Mouse (Mus musculus) liver (tissue): ENCODE measurements around the gene Prmt1.

Source experiments
- DNase-seq: peaks from one replicate; pipeline ENCODE4 v3.0.0-alpha.2; 2020; ENCODE audit warnings: mixed read lengths

Prmt1 gene

DNA sequence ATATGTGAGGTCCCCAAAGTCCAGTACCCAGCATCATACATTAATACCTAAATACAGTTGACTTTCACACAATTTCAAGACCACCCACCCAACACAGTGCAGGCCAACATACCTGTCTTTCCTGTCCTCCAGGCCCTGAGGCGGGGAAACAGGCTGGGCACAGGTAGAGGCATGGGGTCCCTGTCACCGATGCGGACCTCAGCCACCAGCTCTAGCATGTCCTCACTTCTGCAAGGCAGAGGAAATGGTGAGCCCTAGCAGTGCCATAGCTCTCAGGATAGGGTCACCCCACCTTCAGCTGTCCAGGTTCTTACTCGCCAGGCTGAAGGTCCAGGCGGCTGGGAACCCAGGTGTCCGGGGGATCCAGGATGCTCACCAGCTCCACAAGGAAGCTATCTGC lies 25.6 kb upstream of the Prmt1 start:
- no peak for DNase-seq

GRCm38 (mm10) chr7:45008411-45008810 lies 22.0 kb upstream of the Prmt1 start:
- DNase-seq: no peak

GRCm38 (mm10) chr7:45007846-45008245 lies 21.5 kb upstream of the Prmt1 start:
- no peak for DNase-seq

- DNase-seq: no peak
Observed at GRCm38 (mm10) chr7:45007141-45007540, 20.8 kb upstream of the Prmt1 start.

DNA sequence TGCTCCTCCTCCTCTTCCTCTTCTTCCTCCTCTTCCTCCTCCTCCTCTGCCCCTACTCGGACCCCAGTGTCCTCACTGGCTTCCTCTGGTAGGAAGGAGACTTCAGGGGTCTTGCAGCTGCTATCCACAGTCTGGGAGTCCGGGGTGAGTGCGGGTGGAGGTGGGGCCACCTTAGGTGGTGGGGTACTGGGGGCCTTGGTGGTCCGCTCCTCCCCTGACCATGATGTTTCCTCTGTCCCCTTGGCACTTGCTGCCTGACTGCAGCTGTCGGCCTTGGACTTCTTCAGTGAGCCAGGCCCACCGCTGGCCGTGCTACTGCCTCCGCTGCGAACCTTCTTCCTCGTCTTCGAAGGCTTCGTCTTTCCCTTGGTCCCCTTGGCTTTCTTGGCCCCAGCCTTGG lies 20.1 kb upstream of the Prmt1 start:
- DNase-seq: no peak

- DNase-seq: no peak
Observed at GRCm38 (mm10) chr7:45005321-45005992, 19.1 kb upstream of the Prmt1 start.

- DNase-seq: no peak
Observed at GRCm38 (mm10) chr7:45004546-45004945, 18.2 kb upstream of the Prmt1 start.

GRCm38 (mm10) chr7:45002440-45002839 lies 16.1 kb upstream of the Prmt1 start:
- no peak for DNase-seq

GRCm38 (mm10) chr7:45000539-45001114 lies 14.3 kb upstream of the Prmt1 start:
- DNase-seq: no peak

DNA sequence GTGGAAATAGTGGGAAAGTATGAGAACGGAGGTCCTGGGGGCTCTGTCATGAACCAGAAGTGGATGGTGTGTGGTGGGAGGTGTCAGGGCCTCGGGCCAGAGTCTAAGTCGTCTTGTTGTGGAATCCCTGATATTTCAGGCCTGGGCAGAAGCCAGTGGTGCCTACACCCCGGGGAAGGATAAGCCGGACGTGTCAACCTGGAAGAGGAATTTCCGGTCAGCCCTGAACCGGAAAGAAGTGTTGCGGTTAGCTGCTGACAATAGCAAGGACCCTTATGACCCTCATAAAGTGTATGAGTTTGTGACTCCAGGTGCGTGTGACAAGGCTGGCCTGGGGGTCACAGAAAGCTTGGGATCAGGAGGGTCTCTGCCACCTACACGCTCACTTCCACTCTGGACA lies 13.4 kb upstream of the Prmt1 start:
- DNase-seq: no peak

DNA sequence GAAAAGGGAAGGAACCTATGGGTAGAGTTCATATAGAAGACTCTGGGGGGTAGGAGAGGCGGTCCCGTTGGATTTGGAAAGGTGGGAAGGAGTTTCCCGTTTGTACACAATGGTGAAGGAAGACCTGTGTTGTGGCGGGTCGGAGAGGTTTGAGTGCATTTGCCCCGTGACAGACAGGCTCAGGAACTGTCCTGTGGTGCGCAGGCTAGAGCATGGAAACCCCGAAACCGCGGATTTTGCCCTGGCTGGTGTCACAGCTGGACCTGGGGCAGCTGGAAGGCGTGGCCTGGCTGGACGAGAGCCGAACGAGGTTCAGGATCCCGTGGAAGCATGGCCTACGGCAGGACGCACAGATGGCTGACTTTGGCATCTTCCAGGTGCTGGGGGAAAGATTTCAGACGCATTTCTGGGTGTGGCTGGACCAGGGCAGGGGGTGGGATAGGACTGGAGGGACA lies 12.2 kb upstream of the Prmt1 start, which contains the start of gene Bcl2l12:
Gene Bcl2l12, minus strand, starts transcription at position 212 of the 455 bp plus-strand sequence.
- peak; percentile 73 for DNase-seq

GRCm38 (mm10) chr7:44997940-44998428 lies 11.6 kb upstream of the Prmt1 start:
- DNase-seq: no peak

DNA sequence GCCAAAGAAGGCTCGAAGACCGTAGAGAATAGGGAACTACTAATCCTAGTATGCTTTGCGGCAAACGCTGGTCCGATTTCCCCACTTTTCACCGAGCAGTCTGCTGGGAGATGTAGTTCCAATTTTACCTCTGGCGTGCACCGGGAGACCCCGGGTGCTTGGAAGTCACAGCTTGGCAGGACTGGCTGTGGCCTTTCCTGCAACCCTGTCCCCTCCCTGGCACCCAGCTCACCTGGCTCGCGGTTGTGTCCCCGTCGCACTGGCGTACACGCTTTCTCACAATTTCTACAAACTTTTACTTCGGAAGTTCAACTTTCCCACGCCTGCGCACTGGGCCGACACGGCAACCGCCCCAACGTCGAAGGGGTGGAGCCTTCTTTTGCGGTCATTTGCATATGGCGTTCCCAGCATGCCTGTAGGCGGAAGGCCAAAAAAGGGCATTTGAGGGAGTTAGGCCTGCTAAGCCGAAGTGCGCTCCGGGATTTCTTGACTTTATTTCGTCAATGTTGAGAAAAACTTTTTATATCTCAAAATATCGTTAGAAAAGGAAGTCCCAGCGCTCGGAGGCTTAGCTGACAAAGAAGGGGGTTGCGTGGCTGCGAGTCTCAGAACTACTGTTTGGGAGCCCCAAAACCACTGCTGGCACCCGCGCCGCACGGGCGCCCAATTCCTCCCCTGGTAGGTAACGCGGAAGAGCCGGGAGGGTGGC lies 11.0 kb upstream of the Prmt1 start, which contains the start of gene Irf3:
Gene Irf3, plus strand, starts transcription at position 418 of the 709 bp plus-strand sequence.
- DNase-seq: peak; percentile 96

DNA sequence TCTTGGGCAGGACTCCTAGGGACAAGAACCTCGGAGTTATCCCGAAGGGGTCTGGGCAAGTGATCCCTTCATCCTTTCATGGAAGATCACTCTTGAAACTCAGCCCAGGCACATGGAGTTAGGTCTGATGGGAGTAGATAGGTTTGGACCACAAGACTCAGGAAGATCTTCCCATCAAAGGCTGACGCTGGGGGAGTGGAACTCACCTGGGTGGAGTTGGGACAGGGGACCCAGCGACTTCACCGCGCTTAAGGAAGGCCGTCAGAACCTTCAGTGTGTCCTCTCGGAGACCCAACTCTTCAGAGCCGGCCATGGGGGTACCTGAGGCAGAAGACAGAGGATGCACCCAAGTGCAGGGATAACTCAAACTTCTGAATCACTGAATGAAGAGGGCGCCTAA lies 10.3 kb upstream of the Prmt1 start:
- DNase-seq: no peak

GRCm38 (mm10) chr7:44986879-44987718 lies 731 bp upstream of the Prmt1 start:
- no peak for DNase-seq

DNA sequence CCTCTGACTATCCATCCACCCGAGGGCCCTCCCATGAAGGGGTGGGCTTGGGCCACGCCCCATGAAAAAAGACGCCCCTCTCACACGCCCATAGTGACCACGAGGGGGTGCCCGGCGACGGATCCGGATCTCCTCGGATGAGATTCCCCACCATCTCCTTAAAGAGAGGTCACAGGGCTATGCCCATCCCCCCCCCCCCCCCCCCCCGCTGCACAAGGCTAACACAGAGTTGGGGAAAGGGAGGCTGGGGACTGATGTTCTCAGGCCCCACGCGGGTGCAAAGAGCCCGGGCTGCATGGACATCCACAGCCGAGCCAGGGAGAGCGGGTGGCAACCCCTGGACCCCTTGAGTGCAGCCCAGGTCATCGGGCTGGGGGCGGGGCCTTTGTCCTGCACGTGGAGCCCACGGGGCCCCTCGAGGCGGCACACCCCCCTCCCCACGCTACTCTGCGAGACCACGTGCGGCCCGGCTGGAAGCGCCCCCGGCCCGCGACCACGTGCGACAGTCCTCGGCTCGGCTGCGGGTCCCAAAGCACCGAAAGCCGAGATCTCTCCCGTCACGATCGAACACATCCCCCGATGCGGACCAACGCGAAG lies 675 bp downstream of the Prmt1 start:
- peak; percentile 79 for DNase-seq

DNA sequence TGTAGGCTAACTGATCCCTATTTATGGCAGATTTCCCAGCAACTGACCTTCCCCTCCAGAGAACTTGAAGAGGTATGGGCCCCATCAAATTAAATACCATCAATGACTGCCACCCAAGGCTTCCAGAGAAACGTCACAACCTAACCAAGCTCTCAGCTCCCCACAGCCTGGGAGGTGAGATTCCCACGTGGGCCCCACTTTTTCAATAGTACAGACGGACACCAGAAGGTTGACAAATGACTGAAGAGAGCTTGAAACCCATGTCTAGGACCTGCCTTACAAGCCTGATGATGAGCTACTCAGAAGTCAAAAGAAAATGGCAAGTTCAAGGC lies 1.6 kb downstream of the Prmt1 start:
- DNase-seq: no peak

DNA sequence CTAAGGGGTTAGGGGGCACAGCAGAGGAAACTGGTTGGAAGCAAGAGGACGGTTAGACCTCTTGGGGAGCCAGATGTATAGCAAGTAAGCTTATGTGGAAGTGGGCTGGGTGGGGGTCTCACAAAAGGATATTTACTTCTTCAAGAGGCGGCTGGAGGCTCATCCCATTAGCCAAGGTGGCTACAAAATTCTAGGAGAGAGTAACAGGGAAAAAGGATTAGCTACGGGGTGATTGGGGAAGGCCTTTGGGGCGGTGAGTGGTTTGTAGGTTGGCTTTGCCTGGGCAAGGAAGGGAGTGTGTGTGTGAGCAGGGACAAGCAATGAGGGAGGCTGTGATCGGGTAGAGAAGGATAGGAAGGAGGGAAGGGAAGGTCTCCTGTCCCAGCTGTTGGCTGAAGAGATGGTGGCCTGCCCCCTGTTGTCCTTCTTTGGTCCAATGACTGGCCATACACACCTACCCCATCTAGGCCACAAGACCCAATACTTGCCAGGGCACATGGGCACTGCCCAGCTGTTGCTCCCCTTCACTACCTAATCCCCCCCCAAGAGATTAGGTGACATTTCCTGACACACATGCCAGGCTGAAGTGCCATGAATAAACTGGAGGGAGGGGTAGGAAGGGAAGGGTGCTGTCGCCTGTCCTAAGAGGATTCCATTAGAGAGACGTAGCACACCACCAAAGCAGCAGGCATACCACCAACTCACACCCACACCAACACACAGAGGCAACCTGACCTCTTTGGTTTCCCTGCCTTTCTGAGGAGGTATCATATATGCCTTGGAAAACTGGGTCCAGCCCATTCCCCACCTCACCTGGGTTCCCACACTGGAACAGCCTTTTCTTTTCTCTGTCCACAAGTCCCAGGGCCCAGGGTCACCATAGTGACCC lies 2.2 kb downstream of the Prmt1 start:
- DNase-seq: no peak

DNA sequence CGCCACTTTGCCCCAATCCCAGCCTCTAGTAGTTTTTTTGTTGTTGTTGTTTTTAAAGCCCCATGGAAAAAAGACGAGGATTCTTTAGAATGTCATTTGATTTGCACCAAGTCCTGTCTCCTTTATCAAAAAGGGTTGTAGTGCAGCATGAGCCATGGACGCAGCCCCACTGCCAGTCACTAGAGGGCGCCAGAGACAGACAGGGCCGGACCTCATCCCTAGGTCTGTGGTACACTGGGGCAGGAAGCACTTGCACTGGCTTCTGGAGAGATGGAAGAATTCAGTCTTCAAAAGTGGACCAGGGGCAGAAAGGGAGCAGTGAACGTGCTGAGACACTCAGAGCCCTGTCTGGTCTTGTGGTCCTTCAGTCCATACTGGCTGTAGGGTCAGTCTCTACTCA lies 3.3 kb downstream of the Prmt1 start:
- peak; percentile 87 for DNase-seq

DNA sequence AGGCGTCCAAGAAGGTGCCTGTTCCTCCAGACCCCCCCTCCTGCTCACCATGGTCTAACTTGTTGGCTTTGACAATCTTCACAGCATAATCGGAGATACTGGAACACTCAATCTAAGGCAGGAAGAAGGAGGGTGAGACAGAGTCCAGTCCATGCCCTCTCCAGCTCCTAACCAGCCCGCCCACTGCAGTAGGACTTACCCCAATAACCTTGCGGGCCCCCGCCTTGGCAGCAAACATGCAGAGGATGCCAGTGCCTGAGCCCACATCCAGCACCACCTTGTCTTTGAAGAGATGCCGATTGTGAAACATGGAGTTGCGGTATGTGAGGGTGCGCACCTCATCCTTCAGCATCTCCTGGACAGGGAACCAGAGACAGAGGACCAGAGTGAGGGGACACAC lies 4.8 kb downstream of the Prmt1 start:
- DNase-seq: no peak

DNA sequence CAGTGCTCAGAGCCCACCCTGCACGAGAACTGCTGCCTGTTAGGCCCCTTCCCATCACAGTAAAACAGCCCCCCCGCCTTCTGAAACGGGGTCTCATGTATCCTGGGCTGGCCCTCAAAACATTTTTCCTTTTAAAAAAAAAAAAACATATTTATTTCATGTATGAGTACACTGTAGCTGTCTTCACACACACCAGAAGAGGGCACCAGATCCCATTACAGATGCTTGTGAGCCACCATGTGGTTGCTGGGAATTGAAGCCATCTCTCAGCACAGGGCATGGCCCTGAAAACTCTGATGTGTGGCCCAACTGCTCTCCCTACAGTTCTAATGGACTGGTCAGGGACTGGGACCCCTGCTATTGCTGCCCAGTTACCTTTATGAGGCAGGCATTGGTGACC lies 8.1 kb downstream of the Prmt1 start:
- DNase-seq: no peak

- DNase-seq: no peak
Observed at GRCm38 (mm10) chr7:44975117-44975419, 11.3 kb downstream of the Prmt1 start.
